Mouse (Mus musculus) cerebellum, adult 11-12 months (tissue): ENCODE results near the gene 4933402J07Rik.

Experiments
- DNase-seq: peaks from one replicate; pipeline ENCODE4 v3.0.0; 2022

The 4933402J07Rik gene

DNA sequence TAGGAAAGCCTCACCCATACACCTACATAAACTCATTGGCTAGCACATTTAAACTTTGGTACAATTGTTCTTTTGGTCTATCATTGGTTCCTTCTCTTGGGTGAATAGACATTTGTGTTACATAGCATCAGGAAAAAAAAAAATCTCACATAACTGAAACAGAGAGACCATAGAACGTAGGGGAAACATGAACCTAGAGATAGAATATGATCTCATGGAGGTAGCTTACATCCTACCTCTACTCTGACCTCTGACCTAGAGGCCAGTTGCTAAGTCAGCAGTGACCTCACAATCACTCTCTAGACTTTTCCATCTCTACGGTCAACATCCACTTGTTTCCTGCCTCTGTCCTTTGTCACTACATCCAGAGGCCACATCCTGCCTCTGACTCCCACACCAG lies at the start of gene 4933402J07Rik:
TSS of gene 4933402J07Rik (plus strand) at position 301 of the 400 bp plus-strand sequence.
- no peak for DNase-seq

DNA sequence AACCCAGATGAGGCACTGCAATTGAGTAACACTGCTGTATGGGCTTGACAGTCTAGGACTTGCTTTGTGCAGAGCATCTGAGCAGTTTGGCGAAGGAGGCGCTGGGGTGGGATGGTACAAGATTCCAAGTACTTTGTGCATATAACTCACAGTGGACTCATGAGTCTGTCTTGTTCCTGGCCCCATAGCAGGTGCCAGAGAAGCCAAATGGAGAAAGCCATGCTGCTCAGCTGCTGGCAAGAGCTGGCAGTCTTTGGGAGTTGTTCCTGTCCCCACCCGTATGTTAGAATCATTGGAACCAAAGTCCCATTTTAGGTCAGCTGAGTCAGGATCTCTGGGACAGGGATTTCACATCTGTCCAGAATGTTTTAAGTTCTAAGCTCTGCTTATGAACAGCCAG lies 46.5 kb upstream of the 4933402J07Rik start:
- DNase-seq, result peak; percentile 41

- DNase-seq, result peak; percentile 34
Observed at GRCm38 (mm10) chr8:87525006-87525405, 38.6 kb upstream of the 4933402J07Rik start.

DNA sequence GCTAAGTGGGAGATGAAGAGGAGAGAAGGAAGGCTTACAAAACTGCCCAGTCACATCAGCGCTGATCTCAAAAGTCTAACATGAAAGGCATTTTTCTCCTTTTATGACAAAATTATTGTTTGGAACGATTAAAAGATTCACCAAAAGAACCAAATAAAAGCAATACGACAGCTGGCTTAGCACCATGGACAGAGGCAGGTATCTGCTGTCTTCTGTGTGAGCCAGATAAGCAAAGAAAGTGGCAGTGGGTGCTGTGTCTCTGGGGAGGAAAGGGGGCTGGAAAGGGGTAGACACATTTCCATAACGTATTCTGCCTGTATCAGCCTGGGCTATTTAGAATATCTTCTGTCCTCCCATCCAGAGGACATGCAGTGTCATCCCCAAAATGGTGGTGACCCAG lies 32.5 kb upstream of the 4933402J07Rik start:
- peak; percentile 4 for DNase-seq

DNA sequence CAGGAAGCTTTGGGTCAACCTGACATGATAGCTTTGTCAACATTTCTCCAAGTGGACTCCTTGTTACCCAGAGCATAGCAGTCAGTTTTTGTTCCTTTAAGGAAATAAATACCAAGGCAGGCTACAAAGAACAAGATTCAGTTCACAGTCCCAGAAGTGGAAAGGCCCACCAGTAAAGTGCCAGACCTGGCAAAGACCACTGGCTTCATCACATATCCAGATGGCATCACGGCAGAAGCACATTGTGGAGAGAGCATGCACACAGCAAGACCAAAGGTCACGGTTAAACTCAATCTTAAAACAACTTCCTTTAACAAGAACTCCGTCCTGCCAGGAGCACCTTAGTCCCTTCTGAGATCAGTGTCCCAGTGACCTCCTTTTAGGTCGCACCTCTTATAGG lies 30.2 kb upstream of the 4933402J07Rik start:
- DNase-seq, result peak; percentile 13

DNA sequence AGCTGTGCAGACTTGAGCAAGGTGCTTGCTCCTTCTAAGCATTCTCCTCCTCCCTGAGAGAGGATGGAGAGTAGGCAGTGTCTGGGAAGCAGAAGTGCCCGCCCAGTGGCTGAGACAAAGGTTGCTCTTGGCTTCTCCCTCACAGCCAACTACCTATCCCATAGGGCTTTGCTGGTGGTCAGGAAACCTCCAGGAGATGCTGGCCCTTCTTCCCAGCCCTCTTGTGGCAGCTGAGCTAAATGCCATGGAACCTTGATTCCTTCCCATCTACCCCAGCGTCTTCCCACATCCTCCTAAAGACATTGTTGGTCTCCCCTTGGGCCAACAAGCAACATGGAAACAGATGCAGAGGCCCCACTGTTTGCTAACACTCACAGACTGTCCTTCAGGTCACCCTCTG lies 28.8 kb upstream of the 4933402J07Rik start:
- peak; percentile 33 for DNase-seq

DNA sequence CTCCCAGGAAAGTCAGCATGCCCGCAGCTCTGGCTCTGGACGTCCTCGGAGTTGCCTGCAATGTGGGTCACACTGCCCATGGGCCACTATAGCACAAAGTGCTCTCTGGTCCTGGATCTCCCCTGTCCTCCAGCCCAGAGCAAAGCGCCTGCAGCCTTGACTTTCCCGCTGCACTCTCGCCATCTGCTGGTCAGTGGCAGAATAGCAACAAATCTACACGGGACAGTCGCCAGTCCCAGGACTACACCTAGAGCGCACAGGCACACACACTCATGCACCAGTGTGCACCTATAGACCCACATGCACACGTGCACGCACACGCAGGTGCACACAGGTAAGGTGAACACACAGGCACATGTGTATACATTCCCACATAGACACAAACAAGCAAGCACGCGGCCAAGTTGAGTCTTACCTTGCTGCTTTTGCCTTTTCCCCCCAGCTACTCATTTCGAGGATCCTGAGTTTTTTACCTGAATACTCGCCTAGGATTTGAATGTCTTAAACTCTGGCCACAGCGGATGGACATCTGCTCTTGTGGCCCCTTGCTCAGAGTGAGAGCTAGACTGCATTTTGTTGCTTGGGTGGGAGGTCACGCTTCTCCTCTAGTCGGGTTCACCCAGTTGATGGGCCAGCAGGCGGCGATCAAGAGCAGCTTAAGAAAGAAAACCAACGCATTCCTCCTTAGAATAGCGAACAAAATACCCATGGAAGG lies 26.9 kb upstream of the 4933402J07Rik start:
- peak; percentile 84 for DNase-seq

DNA sequence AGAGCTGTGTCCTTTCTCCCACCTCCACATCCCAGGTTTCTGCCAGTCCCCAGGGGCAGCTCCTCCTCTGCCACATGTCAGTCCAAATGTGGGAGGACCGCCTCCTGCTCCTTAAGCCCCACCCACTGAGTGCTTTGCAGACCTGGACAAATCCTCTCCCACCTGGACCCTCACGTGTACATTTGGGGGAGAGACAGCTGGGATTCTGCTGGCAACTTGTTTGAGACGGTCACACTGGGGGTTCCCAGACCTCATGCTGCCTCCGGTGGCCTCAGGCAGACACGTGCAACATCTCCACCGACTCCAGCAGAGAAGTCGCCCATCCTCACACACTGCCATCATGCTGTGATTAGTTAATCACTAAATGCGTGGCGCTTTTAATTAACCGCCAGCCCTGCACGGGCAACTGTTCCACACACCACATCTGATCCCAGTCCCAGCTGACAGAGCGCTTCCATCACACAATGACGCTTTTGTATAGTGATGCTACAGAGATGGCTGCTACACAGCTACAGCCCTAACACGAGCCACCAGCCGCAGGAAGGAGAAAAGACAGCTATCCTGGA lies 23.7 kb upstream of the 4933402J07Rik start:
- peak; percentile 64 for DNase-seq

DNA sequence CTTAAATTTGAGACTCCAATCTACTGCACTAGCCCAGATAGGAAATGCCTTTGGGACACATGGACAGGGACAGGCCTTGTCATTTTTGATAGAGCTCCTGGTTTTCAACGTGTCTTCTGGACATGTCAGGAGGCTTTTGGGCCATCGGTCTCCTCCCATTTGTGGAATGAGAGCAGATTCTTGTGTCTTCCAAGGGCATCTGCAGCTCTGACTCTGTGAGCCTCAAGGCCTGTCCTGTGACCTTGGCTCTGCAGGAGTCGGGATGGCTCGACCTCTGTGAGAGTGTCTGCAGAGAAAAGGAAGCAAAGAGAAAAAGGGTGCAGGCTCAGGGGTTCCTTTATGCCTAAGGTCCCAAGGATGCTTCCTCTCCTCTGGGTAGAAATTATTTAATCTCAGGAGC lies 13.8 kb upstream of the 4933402J07Rik start:
- DNase-seq, result no peak

- no peak for DNase-seq
Observed at GRCm38 (mm10) chr8:87552801-87553200, 10.9 kb upstream of the 4933402J07Rik start.

DNA sequence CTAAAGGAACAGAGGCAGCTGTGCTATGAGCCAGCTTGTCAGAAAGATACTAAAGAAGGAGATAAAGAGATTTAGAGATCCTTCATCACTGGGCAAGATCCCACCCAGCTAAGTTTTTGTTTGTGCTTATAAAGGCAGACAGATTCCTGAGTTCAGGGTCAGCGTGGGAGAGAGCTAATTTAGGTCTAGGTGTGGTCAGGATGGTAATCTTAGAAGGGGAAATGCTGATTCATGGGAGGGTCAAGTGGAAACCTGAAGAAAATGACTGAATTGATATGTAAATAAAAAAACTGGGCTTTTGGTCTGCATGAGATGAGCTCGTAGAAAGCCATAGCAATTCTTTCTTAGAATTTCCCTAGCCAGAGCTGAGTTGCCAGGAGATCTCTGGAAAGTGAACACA lies 2.9 kb upstream of the 4933402J07Rik start:
- DNase-seq, result no peak

DNA sequence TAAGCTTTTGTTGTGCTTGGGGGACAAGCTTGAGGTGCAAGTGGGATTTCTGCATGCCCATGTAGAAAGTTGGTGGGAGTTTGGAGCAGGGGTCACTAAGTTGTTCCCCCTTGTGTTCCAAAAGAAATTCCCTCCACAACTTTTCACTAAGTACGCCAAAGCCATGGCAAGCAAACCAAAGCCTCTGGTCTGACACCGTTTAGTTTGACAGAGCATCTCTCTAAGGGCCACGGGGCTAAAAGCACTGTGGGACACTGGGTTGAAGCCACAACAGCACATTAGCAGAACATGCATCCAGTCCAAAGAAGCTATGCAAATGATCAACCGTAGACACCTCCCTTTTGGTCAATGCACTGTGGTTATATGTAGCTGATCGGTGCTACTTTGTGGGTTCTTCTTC lies 5.5 kb downstream of the 4933402J07Rik start:
- DNase-seq, result no peak

DNA sequence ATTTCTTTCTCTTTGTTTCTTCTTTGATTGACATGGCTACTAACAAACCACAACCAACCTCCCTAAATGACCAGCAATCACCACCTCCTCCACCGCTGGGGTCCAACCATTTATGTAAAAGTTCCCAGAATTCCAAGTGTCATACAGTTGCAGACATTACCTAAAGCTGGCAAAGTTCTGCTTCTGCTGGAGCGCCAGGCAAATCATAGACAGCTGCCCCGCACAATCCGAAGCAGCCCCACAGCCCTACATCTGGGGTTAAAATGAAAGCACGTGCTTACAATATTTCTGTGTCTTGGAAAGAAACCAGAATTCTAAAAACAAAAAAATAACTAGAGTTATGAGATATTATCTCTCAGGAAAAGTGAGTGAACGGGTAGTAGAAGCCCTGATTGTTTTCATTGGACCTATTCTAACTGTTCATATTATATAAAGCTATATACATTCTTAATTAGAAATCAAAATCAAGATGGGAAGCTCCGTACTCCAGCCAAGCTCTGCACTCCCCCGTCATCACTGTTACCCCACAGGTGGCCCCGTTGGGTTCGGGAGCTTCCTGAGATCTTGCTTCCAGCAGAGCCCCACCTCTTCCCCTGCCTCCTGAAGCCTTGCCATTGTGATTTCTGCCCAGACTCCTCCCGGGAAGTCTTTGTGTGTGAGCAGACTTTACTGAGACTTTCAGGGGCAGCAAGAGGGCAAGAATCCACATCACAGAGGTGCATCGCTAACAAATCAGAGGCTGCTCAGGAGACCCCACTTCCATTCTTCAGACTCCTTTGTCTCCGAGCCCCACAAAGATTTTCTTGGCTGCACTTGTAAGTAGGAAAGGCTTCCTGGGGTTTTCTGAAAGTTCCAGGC lies 6.3 kb downstream of the 4933402J07Rik start:
- DNase-seq, result no peak

DNA sequence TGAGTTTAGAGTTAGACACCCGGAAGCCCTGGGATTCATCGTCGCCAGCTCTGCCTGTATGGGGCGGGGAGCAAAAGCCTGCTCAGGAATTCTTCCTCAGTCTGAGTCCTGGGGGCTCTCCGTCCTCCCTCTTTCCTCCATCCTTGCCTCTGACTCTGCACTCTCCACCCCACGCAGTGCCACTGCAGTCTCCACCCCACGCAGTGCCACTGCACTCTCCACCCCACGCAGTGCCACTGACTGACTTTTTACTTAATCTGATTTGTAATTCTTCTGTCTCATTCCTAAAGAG lies 6.9 kb downstream of the 4933402J07Rik start:
- DNase-seq, result no peak

- no peak for DNase-seq
Observed at GRCm38 (mm10) chr8:87570880-87571279, 7.2 kb downstream of the 4933402J07Rik start.

DNA sequence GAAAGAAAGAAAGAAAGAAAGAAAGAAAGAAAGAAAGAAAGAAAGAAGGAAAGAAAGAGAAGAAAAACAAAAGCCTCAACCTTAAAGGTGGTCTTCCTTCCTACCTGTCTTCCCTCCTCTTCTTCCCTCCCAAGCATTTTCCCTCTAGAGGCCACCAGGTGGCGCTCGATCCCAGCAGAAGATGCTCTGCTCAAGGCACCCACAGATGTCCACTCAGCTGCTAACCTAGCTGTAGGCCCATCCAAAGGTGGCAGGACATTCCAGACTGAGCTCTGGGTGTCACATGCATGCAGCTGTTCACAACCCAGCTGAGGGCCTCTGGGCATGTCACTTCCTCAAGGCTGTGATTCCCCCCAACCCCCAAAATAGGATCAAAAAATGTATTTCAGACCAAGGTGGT lies 30.6 kb downstream of the 4933402J07Rik start:
- peak; percentile 71 for DNase-seq

DNA sequence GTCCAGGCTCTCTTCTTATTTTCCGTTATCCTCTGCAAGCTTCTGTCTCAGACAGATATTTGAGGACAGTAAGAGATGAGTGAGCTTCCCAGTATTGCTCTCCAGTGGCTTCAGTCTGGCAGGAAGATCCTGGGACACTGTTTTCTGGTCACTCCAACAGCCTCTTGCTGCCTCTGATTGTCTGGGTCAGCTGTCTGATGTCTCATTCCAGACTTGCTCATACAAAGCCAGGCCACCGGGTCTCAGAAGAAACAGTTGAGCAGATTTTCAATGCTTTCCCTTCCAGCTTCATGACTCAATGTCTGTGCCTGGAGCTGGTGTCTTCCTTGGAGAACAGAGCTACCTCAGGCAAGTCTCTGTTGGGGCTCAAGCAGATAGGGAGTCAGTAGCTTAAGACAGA lies 39.1 kb downstream of the 4933402J07Rik start:
- no peak for DNase-seq

- no peak for DNase-seq
Observed at GRCm38 (mm10) chr8:87609110-87609509, 45.5 kb downstream of the 4933402J07Rik start.

DNA sequence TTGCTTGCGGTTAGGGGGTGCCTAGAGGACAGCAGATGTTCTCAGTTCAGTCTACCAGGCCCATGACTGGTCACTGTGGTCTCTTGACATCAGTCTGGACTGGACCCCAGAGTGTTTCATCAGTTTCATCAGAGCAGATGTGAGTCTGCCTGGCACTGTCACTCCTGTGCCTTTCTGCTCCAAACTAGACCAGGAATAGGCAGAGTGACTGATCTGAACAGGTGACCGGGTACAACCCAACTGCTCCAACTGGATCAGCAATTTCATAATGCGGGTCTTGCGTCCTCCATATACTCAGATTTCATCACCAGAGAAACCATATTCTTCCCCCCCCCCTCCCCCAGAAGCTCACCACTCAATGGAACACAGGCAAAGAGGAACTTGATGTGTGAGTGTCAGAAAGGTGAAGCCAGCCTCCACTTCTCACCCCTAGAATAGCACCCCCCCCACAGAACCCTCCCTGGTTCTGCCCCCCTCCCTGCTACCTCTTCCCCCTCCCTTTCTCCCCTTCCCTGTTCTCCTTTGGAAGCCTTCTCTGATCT lies 46.1 kb downstream of the 4933402J07Rik start:
- DNase-seq, result no peak

- DNase-seq, result no peak
Observed at GRCm38 (mm10) chr8:87613701-87614100, 50.0 kb downstream of the 4933402J07Rik start.

- peak; percentile 75 for DNase-seq
Observed at GRCm38 (mm10) chr8:87619118-87619517, 55.5 kb downstream of the 4933402J07Rik start.

GRCm38 (mm10) chr8:87619529-87619928 lies 55.9 kb downstream of the 4933402J07Rik start:
- no peak for DNase-seq

GRCm38 (mm10) chr8:87620225-87620624 lies 56.6 kb downstream of the 4933402J07Rik start:
- peak; percentile 78 for DNase-seq

- peak; percentile 29 for DNase-seq
Observed at GRCm38 (mm10) chr8:87621181-87621580, 57.5 kb downstream of the 4933402J07Rik start.
